Mouse (Mus musculus) CH12.LX (cell line): ENCODE data around the gene Gm17949. TPM values are rescaled to one million over a fixed set of nuclear protein-coding genes. Genes with fewer than 3 reads are reported as not detected.
"Not testable (repeated sequence)": the region's sequence is repeated elsewhere in the genome, so short reads cannot be mapped to it uniquely, and the experiment has no call there.

Experiments
- DNase-seq: peaks from one replicate; pipeline ENCODE4 v3.0.0-alpha.2; 2013; ENCODE audit errors: extremely low read depth
- H3K27ac ChIP-seq: 2 replicates; pipeline ENCODE4 v1.5.1; 2012; ENCODE audit warnings: low read depth, mild to moderate bottlenecking, control low read depth, moderate library complexity; ENCODE audit not compliant: insufficient read depth
- H3K27me3 ChIP-seq: replicated peaks from 2 replicates; pipeline ENCODE3; 2012; ENCODE audit warnings: inconsistent platforms
- H3K36me3 ChIP-seq, 2 experiments: replicated peaks in 1 of 2; 2 replicates each; pipeline versions ENCODE3 to v1.6.1; 2012; ENCODE audit warnings: inconsistent platforms in 1 of 2, low read length in 1 of 2, mild to moderate bottlenecking in 1 of 2, mixed read lengths in 1 of 2, moderate library complexity in 1 of 2; ENCODE audit not compliant: control insufficient read depth in 1 of 2, insufficient read depth in 1 of 2
- H3K4me1 ChIP-seq, 2 experiments: 2 replicates each; pipeline ENCODE4 v1.6.1; 2012; ENCODE audit warnings: inconsistent platforms in 1 of 2, moderate library complexity in 1 of 2; ENCODE audit not compliant: insufficient read depth in 2 of 2, control insufficient read depth in 1 of 2
- H3K4me2 ChIP-seq: 2 replicates; pipeline ENCODE4 v1.6.1; 2012; ENCODE audit warnings: low read depth, mild to moderate bottlenecking, control low read depth; ENCODE audit not compliant: poor library complexity, insufficient read depth, severe bottlenecking
- H3K4me3 ChIP-seq, 3 experiments: fragments of 150-350 bp in 1 of 3; sonication (generic) in 1 of 3; replicated peaks in 1 of 3; 2 replicates each; pipeline versions ENCODE3 to v1.5.1; 2011 to 2012; ENCODE audit warnings: low read depth in 2 of 3, low read length in 2 of 3, mild to moderate bottlenecking in 2 of 3, moderate library complexity in 2 of 3, control low read depth in 1 of 3, improper control_type of control experiment in 1 of 3, inconsistent platforms in 1 of 3, mixed read lengths in 1 of 3; ENCODE audit not compliant: poor library complexity in 1 of 3
- H3K79me2 ChIP-seq: replicated peaks from 2 replicates; pipeline ENCODE4 v1.6.1; 2012; ENCODE audit warnings: mild to moderate bottlenecking, moderate library complexity; ENCODE audit not compliant: control insufficient read depth, poor library complexity, insufficient read depth, severe bottlenecking; ENCODE audit errors: extremely low read depth
- H3K9ac ChIP-seq: 2 replicates; pipeline ENCODE4 v1.6.1; 2012; ENCODE audit warnings: low read depth, mild to moderate bottlenecking, control low read depth, moderate library complexity; ENCODE audit not compliant: insufficient read depth
- H3K9me3 ChIP-seq: replicated peaks from 2 replicates; pipeline ENCODE3; 2012; ENCODE audit warnings: low read length, inconsistent platforms, mixed read lengths
- CHD1 ChIP-seq: IDR thresholded peaks from 2 replicates; pipeline ENCODE4 v1.6.1; 2012; ENCODE audit warnings: low read depth, low read length, improper control_type of control experiment, inconsistent platforms
- CTCF ChIP-seq, 2 experiments: IDR thresholded peaks in 1 of 2; conservative IDR thresholded peaks in 1 of 2; 2 replicates each; pipeline ENCODE4 v1.5.1; 2011 to 2012; ENCODE audit warnings: low read depth in 2 of 2, low read length in 2 of 2, improper control_type of control experiment in 1 of 2, inconsistent platforms in 1 of 2, mild to moderate bottlenecking in 1 of 2, moderate library complexity in 1 of 2
- E2F4 ChIP-seq: IDR thresholded peaks from 2 replicates; pipeline ENCODE4 v1.6.1; 2011; ENCODE audit warnings: low read depth, low read length, improper control_type of control experiment; ENCODE audit not compliant: insufficient replicate concordance
- GABPA ChIP-seq: IDR thresholded peaks from 2 replicates; pipeline ENCODE4 v1.6.1; 2012; ENCODE audit warnings: low read depth, low read length, improper control_type of control experiment, inconsistent platforms; ENCODE audit not compliant: insufficient replicate concordance
- HCFC1 ChIP-seq: IDR thresholded peaks from 2 replicates; pipeline ENCODE4 v1.6.1; 2012; ENCODE audit warnings: low read depth, mild to moderate bottlenecking, inconsistent platforms, low read length, improper control_type of control experiment
- IRF4 ChIP-seq: IDR thresholded peaks from 2 replicates; pipeline ENCODE4 v1.6.1; 2014; ENCODE audit warnings: low read depth, mild to moderate bottlenecking, inconsistent platforms, low read length, improper control_type of control experiment
- JUN ChIP-seq: IDR thresholded peaks from 2 replicates; pipeline ENCODE4 v1.6.1; 2011; ENCODE audit warnings: low read depth, mild to moderate bottlenecking, low read length, improper control_type of control experiment, moderate library complexity; ENCODE audit not compliant: insufficient read depth
- KAT2A ChIP-seq: IDR thresholded peaks from 2 replicates; pipeline ENCODE4 v1.6.1; 2012; ENCODE audit warnings: low read length, improper control_type of control experiment, inconsistent platforms; ENCODE audit not compliant: insufficient replicate concordance
- MEF2A ChIP-seq: IDR thresholded peaks from 2 replicates; pipeline ENCODE4 v1.6.1; 2014; ENCODE audit warnings: low read depth, mild to moderate bottlenecking, inconsistent platforms, low read length, improper control_type of control experiment, borderline replicate concordance
- MYC ChIP-seq: IDR thresholded peaks from 2 replicates; pipeline ENCODE4 v1.6.1; 2011; ENCODE audit warnings: low read depth, mild to moderate bottlenecking, improper control_type of control experiment, low read length
- POLR2A ChIP-seq: IDR thresholded peaks from 2 replicates; pipeline ENCODE4 v1.6.1; 2011; ENCODE audit warnings: low read depth, mild to moderate bottlenecking, improper control_type of control experiment, low read length
- RAD21 ChIP-seq: IDR thresholded peaks from 2 replicates; pipeline ENCODE4 v1.6.1; 2011; ENCODE audit warnings: low read depth, mild to moderate bottlenecking, low read length, improper control_type of control experiment, moderate library complexity
- RCOR1 ChIP-seq: conservative IDR thresholded peaks from 2 replicates; pipeline ENCODE4 v1.6.1; 2012; ENCODE audit warnings: low read depth, mild to moderate bottlenecking, inconsistent platforms, low read length, improper control_type of control experiment
- SMC3 ChIP-seq: IDR thresholded peaks from 2 replicates; pipeline ENCODE4 v1.6.1; 2011; ENCODE audit warnings: low read depth, low read length, improper control_type of control experiment
- TCF12 ChIP-seq: IDR thresholded peaks from 2 replicates; pipeline ENCODE4 v1.6.1; 2014; ENCODE audit warnings: low read depth, mild to moderate bottlenecking, inconsistent platforms, low read length, improper control_type of control experiment
- USF1 ChIP-seq: IDR thresholded peaks from 2 replicates; pipeline ENCODE4 v1.6.1; 2014; ENCODE audit warnings: low read depth, mild to moderate bottlenecking, inconsistent platforms, low read length, improper control_type of control experiment
- ZC3H11A ChIP-seq: IDR thresholded peaks from 2 replicates; pipeline ENCODE4 v1.6.1; 2012; ENCODE audit warnings: low read depth, mild to moderate bottlenecking, inconsistent platforms, low read length, improper control_type of control experiment
- ZKSCAN1 ChIP-seq: IDR thresholded peaks from 2 replicates; pipeline ENCODE4 v1.6.1; 2012; ENCODE audit warnings: low read depth, inconsistent platforms, low read length, improper control_type of control experiment, borderline replicate concordance
- ZNF384 ChIP-seq: IDR thresholded peaks from 2 replicates; pipeline ENCODE4 v1.6.1; 2012; ENCODE audit warnings: low read depth, low read length, improper control_type of control experiment, inconsistent platforms
- dilution Hi-C: fragments of 300-500 bp; cut with MboI; formaldehyde crosslinking; loops from 2 replicates; pipeline ENCODE4 v1.14.3; 2020; ENCODE audit warnings: low sequenced_read_pairs; ENCODE audit not compliant: extremely low pct_unique_long_range_greater_than_20kb, extremely low pct_ligation_motif_present
- in situ Hi-C: fragments of 300-500 bp; cut with MboI; formaldehyde crosslinking; loops from 3 replicates; pipeline ENCODE4 v1.14.3; 2019; ENCODE audit warnings: low sequenced_read_pairs, low pct_ligation_motif_present, low pct_unique_long_range_greater_than_20kb, mixed read lengths
- polyA plus RNA-seq: library from polyadenylated mRNA; unstranded; fragments of >175 nt; gene quantifications from 2 replicates; pipeline ENCODE4 v1.2.1, GENCODE M21; 2012; ENCODE audit warnings: low read depth; ENCODE audit not compliant: insufficient read length
- total RNA-seq, 2 experiments: library from RNA; depleted of rRNA; stranded (reverse); fragments of 300-350 nt in 1 of 2; fragments of >200 nt in 1 of 2; gene quantifications; 2 replicates each; pipeline ENCODE4 v1.2.3; 2012 to 2014

Gene Gm17949
- total and polyA plus RNA-seq, 3 experiments, result not detected

DNA sequence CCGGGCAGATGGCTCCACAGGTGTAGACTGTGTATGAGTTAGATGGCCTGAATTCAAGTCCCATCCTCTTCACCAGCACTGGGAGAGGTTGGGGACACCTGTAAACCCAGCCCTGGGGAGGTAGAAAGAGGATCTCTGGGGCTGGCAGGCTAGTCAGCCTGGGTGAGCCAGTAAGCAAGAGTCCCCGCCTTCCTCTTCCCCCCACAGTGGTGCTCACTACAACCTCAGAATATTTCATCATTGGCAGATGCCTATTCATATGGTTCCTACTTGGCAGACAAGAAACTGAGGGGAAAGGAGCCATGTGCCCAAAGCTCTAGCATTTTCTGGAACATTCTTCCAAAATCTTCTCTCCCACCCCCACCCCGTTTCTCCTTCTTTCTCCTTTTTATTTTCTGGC, 37.5 kb downstream of the Gm17949 start:
- Histone ChIP-seq H3K27me3 (no peaks in the 10 kb centered on the region), H3K79me2 (no peaks in the 10 kb centered on the region), H3K4me1 (peaks cover 0 to 30% of the 10 kb centered on the region in 2 experiments; a peak in 2 of 4 replicates), H3K36me3 (peaks cover 46 to 57% of the 10 kb centered on the region in 2 experiments), H3K4me2 (no peak overlapping the region), H3K4me3 (no peak overlapping the region), H3K27ac (no peak overlapping the region), H3K9me3 (no peaks in the 10 kb centered on the region), H3K9ac (no peak overlapping the region)
- in situ Hi-C loops (no loop called here), dilution Hi-C loops (no loop called here)
- TF ChIP-seq HCFC1 (no peak), CHD1 (no peak), MYC (no peak), KAT2A (no peak), USF1 (no peak), JUN (no peak), POLR2A (no peak), E2F4 (no peak), IRF4 (no peak), RCOR1 (no peak), TCF12 (no peak), ZNF384 (no peak), ZKSCAN1 (no peak), GABPA (no peak), MEF2A (no peak), CTCF (conservative IDR thresholded peaks at IDR 0.05 in 1 of 2, IDR thresholded peaks at IDR 0.05 in 1 of 2; ENCODE audit: low read depth in 2 of 2, low read length in 2 of 2) (no peak), ZC3H11A (no peak)
- DNase-seq, result no peak

DNA sequence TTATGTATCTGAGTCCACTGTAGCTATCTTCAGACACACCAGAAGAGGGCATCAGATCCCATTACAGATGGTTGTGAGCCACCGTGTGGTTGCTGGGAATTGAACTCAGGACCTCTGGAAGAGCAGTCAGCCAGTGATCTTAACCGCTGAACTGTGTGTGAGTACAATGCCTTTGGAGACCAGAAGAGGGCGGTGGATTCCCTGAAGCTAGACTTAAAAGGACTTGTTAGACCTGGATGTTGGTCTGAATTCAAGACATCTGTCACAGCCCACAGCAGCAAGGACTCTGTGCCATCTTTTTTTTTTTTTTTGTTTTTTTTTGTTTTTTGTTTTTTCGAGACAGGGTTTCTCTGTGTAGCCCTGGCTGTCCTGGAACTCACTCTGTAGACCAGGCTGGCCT, 40.4 kb downstream of the Gm17949 start:
- TF ChIP-seq SMC3, result peak; percentile 47
- TF ChIP-seq CTCF (conservative IDR thresholded peaks at IDR 0.05 in 1 of 2, IDR thresholded peaks at IDR 0.05 in 1 of 2; ENCODE audit: low read depth in 2 of 2, low read length in 2 of 2), result peak in 1 of 2 experiments; percentile 60; a peak in 2 of 4 replicates
- peak; percentile 48 for TF ChIP-seq RAD21
- dilution Hi-C loops, H3K79me2 ChIP-seq, H3K9me3 ChIP-seq, H3K9ac ChIP-seq, in situ Hi-C loops, H3K4me2 ChIP-seq, H3K4me3 ChIP-seq, H3K27ac ChIP-seq, H3K27me3 ChIP-seq: not testable (repeated sequence)
- DNase-seq, result peak; percentile 55
- peaks cover 0 to 28% of the 10 kb centered on the region in 2 experiments; a peak in 2 of 4 replicates for H3K4me1 ChIP-seq
- H3K36me3 ChIP-seq, result peaks cover 42 to 60% of the 10 kb centered on the region in 2 experiments
